Mouse (Mus musculus): ENCODE data around the gene Gm28897.
"Not testable (repeated sequence)": the region's sequence is repeated elsewhere in the genome, so short reads cannot be mapped to it uniquely, and the experiment has no call there.

The Gm28897 gene

GRCm38 (mm10) chrY:80926695-80927094 is at the start of gene Gm28897:
TSS of gene Gm28897 (plus strand) at chrY:80926995.
- not testable (repeated sequence) for DNase-seq (ENCODE audit: low read depth)
